Mouse (Mus musculus): ENCODE measurements around the gene Epsti1. TPM values are rescaled to one million over a fixed set of nuclear protein-coding genes. Genes with fewer than 3 reads are reported as not detected.

The Epsti1 gene
- polyA plus RNA-seq, 1 experiment from 2014 or later, result 0.37 TPM

DNA sequence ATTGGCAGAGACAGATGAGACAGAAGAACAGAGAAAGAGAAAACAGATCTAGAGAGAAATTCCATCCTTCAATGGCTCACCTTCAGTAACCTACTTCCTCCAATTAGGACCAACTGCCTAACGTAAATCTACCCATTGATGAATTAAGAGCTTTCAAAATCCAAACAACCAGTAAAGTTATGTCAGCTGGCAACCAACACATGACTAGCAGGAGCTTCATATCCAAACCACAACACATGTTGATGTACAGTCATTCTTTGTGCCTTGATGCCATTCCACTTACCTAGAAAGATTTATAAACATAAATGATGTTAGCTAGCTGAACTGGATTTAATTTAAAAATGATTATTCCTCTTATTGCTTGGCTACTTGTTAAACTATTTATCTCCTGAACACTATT is 22.0 kb upstream of the Epsti1 start:
- Histone ChIP-seq H3K9me3 (no peaks in the 10 kb centered on the region), H3K27ac (no peak overlapping the region), H3K36me3 (no peaks in the 10 kb centered on the region), H3K27me3 (no peaks in the 10 kb centered on the region), H3K9ac (no peak overlapping the region), H3K4me1 (no peaks in the 10 kb centered on the region), H3K4me2 (replicated peaks) (no peak overlapping the region), H3K4me3 (no peak overlapping the region)
- 64% methylated on average over 1 of the region's 1 CpGs for WGBS
- ATAC-seq (ENCODE audit: low FRiP score, low read depth), result no peak

DNA sequence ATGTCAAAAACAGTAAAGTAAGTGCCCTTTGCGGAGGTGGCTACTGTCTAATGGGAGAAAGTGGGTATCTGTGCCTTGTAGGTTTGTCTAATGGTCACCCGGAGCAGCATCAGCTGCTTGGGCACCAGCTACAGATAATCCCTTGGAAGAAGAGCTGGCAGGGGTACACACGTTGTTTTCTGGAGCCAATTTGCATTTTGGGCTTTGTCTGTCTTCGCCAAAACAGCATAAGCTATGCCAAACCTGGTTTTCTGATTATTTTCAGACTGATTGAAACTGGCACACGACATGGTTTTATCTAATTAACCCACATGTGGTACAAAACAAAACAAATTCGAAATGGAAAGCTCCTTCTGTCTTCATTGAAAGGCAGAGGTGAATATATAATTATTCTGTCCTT is 21.4 kb upstream of the Epsti1 start:
- 79% methylated on average over 6 of the region's 6 CpGs for WGBS
- no peaks in the 10 kb centered on the region for H3K4me1 ChIP-seq
- no peak overlapping the region for H3K4me3 ChIP-seq
- H3K4me2 ChIP-seq (replicated peaks), result no peak overlapping the region
- no peak overlapping the region for H3K9ac ChIP-seq
- no peak overlapping the region for H3K27ac ChIP-seq
- H3K9me3 ChIP-seq, result no peaks in the 10 kb centered on the region
- no peak for ATAC-seq (ENCODE audit: low FRiP score, low read depth)
- H3K27me3 ChIP-seq, result no peaks in the 10 kb centered on the region
- H3K36me3 ChIP-seq, result no peaks in the 10 kb centered on the region

DNA sequence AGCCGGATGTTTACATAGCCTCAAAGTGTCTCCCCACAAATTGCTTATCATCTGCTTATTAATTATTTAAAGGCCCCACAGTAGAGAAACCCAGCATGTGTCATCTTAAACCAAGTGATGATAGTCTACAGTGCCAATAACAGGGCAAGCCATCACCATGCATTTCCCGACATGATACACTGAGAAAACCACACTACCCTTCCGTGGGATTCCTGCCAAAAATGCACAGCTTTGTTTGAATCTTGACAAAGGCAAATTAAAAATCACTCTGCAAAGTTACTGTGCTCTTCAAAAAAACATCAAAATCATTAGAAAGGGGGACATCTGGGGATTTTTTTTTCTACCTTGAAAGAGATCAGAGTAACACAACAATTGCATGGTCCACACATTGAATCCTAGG is 17.7 kb upstream of the Epsti1 start:
- ATAC-seq (ENCODE audit: low FRiP score, low read depth), result no peak
- H3K4me1 ChIP-seq, result no peaks in the 10 kb centered on the region
- H3K36me3 ChIP-seq, result no peaks in the 10 kb centered on the region

DNA sequence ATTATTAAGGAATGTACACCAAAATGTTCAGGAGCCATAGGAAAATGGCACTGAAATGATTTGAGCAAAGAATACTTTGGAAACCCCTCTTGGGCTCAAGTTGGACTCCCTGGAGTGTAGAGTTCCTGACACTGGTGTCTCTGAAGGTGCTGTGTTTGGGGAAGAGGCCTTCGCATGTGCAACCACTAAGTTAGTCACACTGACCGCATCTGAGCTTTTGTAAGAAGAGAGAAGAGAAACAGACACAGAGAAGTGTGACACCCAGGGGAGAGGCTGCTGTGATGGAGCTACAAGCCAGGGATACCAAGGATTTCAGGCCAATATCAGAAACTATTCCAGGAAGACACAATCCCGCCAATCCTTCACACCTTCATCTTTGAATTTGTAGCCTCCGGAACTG is 17.1 kb upstream of the Epsti1 start:
- 0 out of 2 replicates have a peak, but pooled peaks cover 2% of the 10 kb centered on the region for H3K9me3 ChIP-seq
- H3K4me3 ChIP-seq, result no peak overlapping the region
- no peak for ATAC-seq (ENCODE audit: low FRiP score, low read depth)
- 84% methylated on average over 4 of the region's 4 CpGs for WGBS
- no peak overlapping the region for H3K4me2 ChIP-seq (replicated peaks)
- no peaks in the 10 kb centered on the region for H3K4me1 ChIP-seq
- H3K27me3 ChIP-seq, result no peaks in the 10 kb centered on the region
- H3K27ac ChIP-seq, result no peak overlapping the region
- no peak overlapping the region for H3K9ac ChIP-seq
- no peaks in the 10 kb centered on the region for H3K36me3 ChIP-seq

More for the DNA sequence above, 17.7 kb upstream of the Epsti1 start:
- H3K27ac ChIP-seq, result no peak overlapping the region
- H3K9me3 ChIP-seq, result 0 out of 2 replicates have a peak, but pooled peaks cover 2% of the 10 kb centered on the region
- H3K4me3 ChIP-seq, result no peak overlapping the region
- WGBS, result 85% methylated on average over 3 of the region's 3 CpGs
- H3K4me2 ChIP-seq (replicated peaks), result no peak overlapping the region
- no peaks in the 10 kb centered on the region for H3K27me3 ChIP-seq
- no peak overlapping the region for H3K9ac ChIP-seq

DNA sequence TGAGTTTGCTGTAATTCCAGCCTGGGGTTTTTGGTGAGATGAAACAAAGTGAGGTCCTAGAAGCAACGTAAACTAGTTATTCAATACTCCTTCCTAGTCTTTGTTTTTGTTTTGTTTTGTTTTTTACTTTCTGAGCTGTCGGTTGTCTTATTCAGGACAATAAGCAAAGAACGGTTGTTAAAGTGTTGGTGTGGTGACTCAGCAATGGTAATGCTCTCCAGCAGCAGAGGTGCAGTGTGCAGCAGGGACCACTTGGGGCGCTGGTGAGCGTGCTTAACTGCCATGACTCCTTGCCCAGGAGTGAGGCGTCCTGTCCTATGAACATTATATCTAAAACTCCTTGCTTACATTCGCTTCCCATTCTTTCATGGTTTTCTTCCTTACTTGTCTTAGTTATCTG is 14.1 kb upstream of the Epsti1 start:
- no peak for ATAC-seq (ENCODE audit: low FRiP score, low read depth)
- WGBS, result 87% methylated on average over 7 of the region's 7 CpGs
- no peak overlapping the region for H3K9ac ChIP-seq

DNA sequence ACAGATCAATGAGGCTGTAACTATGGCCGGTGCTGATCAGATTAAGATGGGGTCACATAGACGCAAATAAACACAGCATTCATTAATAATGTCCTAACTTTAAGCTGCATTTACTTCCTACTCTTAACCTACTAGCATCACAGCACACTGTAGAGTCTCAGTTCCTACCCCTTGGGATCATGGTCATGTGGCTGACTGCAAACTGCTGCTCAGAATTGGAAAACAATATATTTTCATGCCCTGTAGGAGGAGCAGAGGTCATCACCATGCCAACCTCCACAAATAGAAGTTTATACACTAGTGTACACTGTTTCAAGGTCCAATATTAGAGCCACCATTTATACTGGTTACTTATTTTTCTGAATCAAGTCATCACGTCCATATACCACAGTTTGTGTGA is 8.1 kb upstream of the Epsti1 start:
- H3K4me1 ChIP-seq, result no peaks in the 10 kb centered on the region
- no peak for ATAC-seq (ENCODE audit: low FRiP score, low read depth)
- H3K4me2 ChIP-seq (replicated peaks), result no peak overlapping the region
- 88% methylated on average over 3 of the region's 3 CpGs for WGBS
- H3K4me3 ChIP-seq, result no peak overlapping the region
- no peaks in the 10 kb centered on the region for H3K36me3 ChIP-seq
- no peak overlapping the region for H3K27ac ChIP-seq
- H3K9ac ChIP-seq, result no peak overlapping the region
- H3K27me3 ChIP-seq, result no peaks in the 10 kb centered on the region
- H3K9me3 ChIP-seq, result no peaks in the 10 kb centered on the region

More for the DNA sequence above, 14.1 kb upstream of the Epsti1 start:
- Histone ChIP-seq H3K27ac (no peak overlapping the region), H3K4me2 (replicated peaks) (no peak overlapping the region), H3K9me3 (0 out of 2 replicates have a peak, but pooled peaks cover 2% of the 10 kb centered on the region), H3K4me3 (no peak overlapping the region), H3K27me3 (no peaks in the 10 kb centered on the region), H3K36me3 (no peaks in the 10 kb centered on the region), H3K4me1 (no peaks in the 10 kb centered on the region)

DNA sequence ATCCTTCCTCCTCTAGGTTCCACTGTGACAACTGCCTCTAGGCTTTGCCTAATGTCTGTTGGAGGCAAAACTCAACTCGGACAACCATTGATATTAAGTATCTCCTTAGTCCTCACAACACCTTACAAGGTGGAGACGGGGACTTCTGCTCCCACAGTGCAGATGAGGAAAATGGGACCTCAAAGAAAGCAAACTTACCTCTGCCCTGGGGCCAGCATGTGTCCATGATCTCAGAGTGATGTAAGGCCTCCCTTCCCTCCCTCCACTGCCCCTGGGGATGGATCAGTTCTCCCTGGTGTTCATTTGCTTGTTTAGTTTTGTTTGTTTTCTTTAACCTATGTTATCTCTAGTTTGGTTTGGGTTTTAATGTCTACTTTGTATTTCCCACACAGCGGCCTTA is 1.5 kb upstream of the Epsti1 start:
- WGBS, result 93% methylated on average over 3 of the region's 3 CpGs
- Histone ChIP-seq H3K36me3 (no peaks in the 10 kb centered on the region), H3K9ac (no peak overlapping the region), H3K9me3 (no peaks in the 10 kb centered on the region), H3K27ac (no peak overlapping the region), H3K4me3 (no peak overlapping the region), H3K27me3 (no peaks in the 10 kb centered on the region), H3K4me2 (replicated peaks) (no peak overlapping the region), H3K4me1 (peaks cover 8% of the 10 kb centered on the region; the same call in 1 of the 2 replicates)
- ATAC-seq (ENCODE audit: low FRiP score, low read depth), result no peak

DNA sequence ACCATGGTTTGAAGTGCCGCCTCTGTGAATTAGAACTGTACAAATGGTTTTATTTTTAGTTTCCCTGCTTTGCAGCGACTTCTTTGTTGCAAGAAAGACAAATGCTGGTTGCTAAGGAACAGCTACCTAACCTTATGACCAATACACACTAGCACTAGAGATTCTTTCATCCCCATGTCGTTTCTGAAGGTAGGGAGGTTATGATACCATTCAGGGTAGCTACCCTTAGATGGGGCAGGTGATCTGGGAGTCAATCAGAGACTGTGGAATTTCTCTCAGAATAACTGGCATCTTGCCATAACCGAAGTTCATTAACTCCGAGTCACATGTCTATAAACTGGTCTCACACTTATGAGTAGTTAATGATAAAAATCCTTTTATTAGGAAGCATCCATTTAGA is 1.4 kb downstream of the Epsti1 start:
- H3K9me3 ChIP-seq, result no peaks in the 10 kb centered on the region
- H3K4me2 ChIP-seq (replicated peaks), result no peak overlapping the region
- 65% methylated on average over 5 of the region's 5 CpGs for WGBS
- H3K4me1 ChIP-seq, result peaks cover 8% of the 10 kb centered on the region; the same call in 1 of the 2 replicates
- ATAC-seq (ENCODE audit: low FRiP score, low read depth), result no peak
- no peaks in the 10 kb centered on the region for H3K36me3 ChIP-seq
- H3K9ac ChIP-seq, result no peak overlapping the region
- H3K4me3 ChIP-seq, result no peak overlapping the region
- H3K27me3 ChIP-seq, result no peaks in the 10 kb centered on the region
- H3K27ac ChIP-seq, result no peak overlapping the region

DNA sequence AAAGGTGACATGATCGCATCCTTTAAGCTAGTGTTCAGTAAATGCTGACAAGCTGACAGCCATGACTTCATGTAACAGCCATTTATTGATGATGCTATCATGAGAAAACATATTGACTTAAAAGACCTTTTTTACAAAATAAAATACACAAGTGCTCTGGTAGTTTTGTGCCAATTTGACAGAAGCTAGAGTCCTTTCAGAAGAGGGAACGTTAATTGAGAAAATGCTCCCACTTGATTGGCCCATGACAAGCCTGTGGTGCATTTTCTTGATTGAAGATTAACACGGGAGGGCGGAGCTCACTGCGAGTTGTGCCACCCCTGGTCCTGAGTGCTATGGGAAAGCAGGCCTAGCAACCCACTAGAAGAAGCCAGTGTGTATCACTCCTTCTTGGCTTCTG is 2.5 kb downstream of the Epsti1 start:
- peaks cover 8% of the 10 kb centered on the region; the same call in 1 of the 2 replicates for H3K4me1 ChIP-seq
- H3K4me2 ChIP-seq (replicated peaks), result no peak overlapping the region
- H3K27me3 ChIP-seq, result no peaks in the 10 kb centered on the region
- H3K27ac ChIP-seq, result no peak overlapping the region
- H3K9ac ChIP-seq, result no peak overlapping the region
- H3K9me3 ChIP-seq, result no peaks in the 10 kb centered on the region
- ATAC-seq (ENCODE audit: low FRiP score, low read depth), result no peak
- H3K4me3 ChIP-seq, result no peak overlapping the region
- H3K36me3 ChIP-seq, result no peaks in the 10 kb centered on the region
- WGBS, result 85% methylated on average over 5 of the region's 5 CpGs

DNA sequence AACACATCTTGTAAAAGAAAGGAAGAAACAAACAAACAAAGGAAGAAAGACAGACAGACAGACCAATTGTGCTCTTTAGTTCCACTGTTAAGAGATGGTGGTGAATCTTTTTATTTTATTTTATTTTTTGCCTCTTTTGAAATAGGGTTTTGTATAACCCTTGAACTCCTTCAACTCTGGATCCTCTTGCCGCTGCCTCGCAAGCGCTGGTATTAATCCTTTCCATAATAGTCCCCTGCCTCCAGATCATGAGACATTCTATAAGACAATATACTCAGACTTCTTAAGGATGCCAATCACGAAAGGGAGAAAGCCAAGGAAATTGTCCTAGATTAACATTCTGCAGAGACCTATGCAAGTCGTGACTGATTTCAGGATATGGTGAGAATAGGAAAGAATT is 11.7 kb downstream of the Epsti1 start:
- no peak overlapping the region for H3K9ac ChIP-seq
- no peaks in the 10 kb centered on the region for H3K36me3 ChIP-seq
- no peak overlapping the region for H3K4me3 ChIP-seq
- H3K4me1 ChIP-seq, result no peaks in the 10 kb centered on the region
- no peaks in the 10 kb centered on the region for H3K27me3 ChIP-seq
- 90% methylated on average over 5 of the region's 5 CpGs for WGBS
- H3K27ac ChIP-seq, result no peak overlapping the region
- H3K4me2 ChIP-seq (replicated peaks), result no peak overlapping the region
- no peaks in the 10 kb centered on the region for H3K9me3 ChIP-seq
- ATAC-seq (ENCODE audit: low FRiP score, low read depth), result no peak

DNA sequence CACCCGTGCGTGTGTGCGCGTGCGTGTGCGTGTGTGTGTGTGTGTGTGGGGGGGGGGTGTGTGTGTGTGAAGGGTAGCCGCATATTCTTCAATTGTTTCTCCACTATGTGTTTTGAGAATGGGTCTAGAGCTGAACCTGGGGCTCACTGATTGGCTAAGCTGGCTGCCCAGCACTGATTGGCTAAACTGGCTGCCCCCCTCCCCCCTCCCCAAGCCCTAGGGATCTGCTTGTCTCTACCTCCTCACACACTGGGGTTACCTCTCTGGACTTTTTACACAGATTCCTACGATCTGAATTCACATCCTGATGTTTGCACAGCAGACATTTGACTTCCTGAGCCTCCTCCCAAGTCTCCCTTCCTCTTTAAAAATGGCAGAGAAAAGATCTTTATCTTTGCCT is 17.6 kb downstream of the Epsti1 start:
- no peaks in the 10 kb centered on the region for H3K9me3 ChIP-seq
- no peak overlapping the region for H3K27ac ChIP-seq
- WGBS, result 85% methylated on average over 8 of the region's 8 CpGs
- H3K4me2 ChIP-seq (replicated peaks), result no peak overlapping the region
- ATAC-seq (ENCODE audit: low FRiP score, low read depth), result no peak
- no peaks in the 10 kb centered on the region for H3K36me3 ChIP-seq
- no peak overlapping the region for H3K9ac ChIP-seq
- H3K4me1 ChIP-seq, result peaks cover 11% of the 10 kb centered on the region; the same call in 1 of the 2 replicates
- H3K27me3 ChIP-seq, result no peaks in the 10 kb centered on the region
- H3K4me3 ChIP-seq, result no peak overlapping the region

DNA sequence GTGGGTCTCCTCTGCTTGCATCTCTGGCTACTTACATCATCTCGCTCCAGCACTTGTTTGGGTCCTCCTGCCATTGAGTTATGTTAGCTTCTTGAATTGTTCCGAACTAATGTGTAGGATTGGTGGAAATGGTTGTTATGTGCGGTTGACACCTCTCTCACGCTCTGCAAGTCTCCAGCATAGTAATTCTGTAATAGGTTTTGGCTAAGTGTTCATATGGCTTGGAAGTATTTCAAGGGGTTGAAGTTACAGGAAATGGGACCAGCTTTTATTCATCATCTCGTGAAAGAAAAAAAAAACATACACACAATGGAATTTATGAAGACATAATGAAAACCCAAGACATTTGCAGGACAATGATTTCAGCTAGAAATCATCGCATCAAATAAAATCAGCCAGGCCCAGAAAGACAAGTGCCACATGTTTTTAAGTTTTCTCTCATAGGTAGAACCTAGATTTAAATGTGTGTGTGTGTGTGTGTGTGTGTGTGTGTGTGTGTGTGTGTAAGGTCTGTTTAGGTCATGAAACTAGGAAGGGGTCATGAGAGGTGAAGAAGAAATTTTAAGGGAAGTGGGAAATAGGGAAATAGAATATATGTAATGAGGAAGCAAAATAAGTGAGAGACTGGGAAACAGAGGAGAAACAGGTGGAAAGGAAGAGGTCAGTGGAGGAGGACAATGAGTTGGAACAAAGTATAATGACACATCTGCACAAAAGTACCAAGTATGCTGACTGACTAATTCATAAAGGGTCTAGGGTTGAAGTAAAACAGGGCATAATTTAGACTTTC is 19.2 kb downstream of the Epsti1 start:
- 58% methylated on average over 6 of the region's 6 CpGs for WGBS
- Histone ChIP-seq H3K4me3 (no peak overlapping the region), H3K9me3 (no peaks in the 10 kb centered on the region), H3K4me2 (replicated peaks) (no peak overlapping the region), H3K4me1 (peaks cover 11% of the 10 kb centered on the region; the same call in 1 of the 2 replicates), H3K27ac (no peak overlapping the region), H3K27me3 (no peaks in the 10 kb centered on the region), H3K36me3 (no peaks in the 10 kb centered on the region), H3K9ac (no peak overlapping the region)
- no peak for ATAC-seq (ENCODE audit: low FRiP score, low read depth)

DNA sequence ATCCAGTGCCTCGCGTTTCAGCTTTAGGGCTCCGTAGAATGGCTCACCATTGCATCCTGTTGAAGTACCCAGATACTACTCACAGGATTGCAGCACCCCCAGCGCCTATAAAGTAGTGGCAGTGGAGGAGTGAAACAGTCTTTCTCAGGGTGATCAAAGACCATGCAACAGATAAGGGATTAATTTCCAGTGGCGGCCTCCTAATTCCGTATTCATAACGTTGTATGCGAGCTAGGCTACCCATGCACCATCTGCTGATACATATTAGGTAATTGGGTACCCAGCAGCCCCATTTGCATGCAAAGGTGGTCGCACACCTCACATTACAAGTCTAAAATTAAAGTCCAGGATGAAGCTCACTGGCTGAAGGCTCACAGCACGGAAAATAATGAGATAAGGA is 21.4 kb downstream of the Epsti1 start:
- Histone ChIP-seq H3K4me3 (no peak overlapping the region), H3K36me3 (no peaks in the 10 kb centered on the region), H3K27me3 (no peaks in the 10 kb centered on the region), H3K4me2 (replicated peaks) (no peak overlapping the region), H3K9ac (no peak overlapping the region), H3K9me3 (no peaks in the 10 kb centered on the region), H3K4me1 (peaks cover 11% of the 10 kb centered on the region; the same call in 1 of the 2 replicates), H3K27ac (no peak overlapping the region)
- no peak for ATAC-seq (ENCODE audit: low FRiP score, low read depth)
- 91% methylated on average over 10 of the region's 10 CpGs for WGBS
